Mouse (Mus musculus): ENCODE measurements around the gene Armh3. TPM values are rescaled to one million over a fixed set of nuclear protein-coding genes. Genes with fewer than 3 reads are reported as not detected.
A peak's percentile ranks its signal among the peaks of the same experiment; 100 is the strongest.

Gene Armh3
- polyA plus RNA-seq, 1 experiment, result 17.1 TPM

GRCm38 (mm10) chr19:45937530-45937929 is 60.8 kb downstream of the Armh3 start:
- Histone ChIP-seq H3K36me3 (ENCODE audit: control insufficient read depth, insufficient read depth, low read length, poor library complexity, severe bottlenecking) (peaks cover 12% of the 10 kb centered on the region), H3K4me3 (ENCODE audit: low read depth, low read length) (no peak overlapping the region), H3K27ac (ENCODE audit: insufficient read depth, low read length) (no peak overlapping the region)

GRCm38 (mm10) chr19:45927236-45927635 is 71.1 kb downstream of the Armh3 start:
- H3K4me3 ChIP-seq (ENCODE audit: low read depth, low read length), result no peak overlapping the region
- TF ChIP-seq CTCF (IDR thresholded peaks at IDR 0.05; ENCODE audit: low read depth, low read length) (no peak), POLR2A (IDR thresholded peaks at IDR 0.05; ENCODE audit: insufficient read depth, low read length) (no peak), EP300 (IDR thresholded peaks at IDR 0.05; ENCODE audit: insufficient read depth, low read depth, low read length) (no peak)
- peaks cover 4% of the 10 kb centered on the region for H3K36me3 ChIP-seq (ENCODE audit: control insufficient read depth, insufficient read depth, low read length, poor library complexity, severe bottlenecking)
- no peaks in the 10 kb centered on the region for H3K27me3 ChIP-seq (ENCODE audit: control insufficient read depth, insufficient read depth, low read length, poor library complexity, severe bottlenecking)
- H3K4me1 ChIP-seq (ENCODE audit: control insufficient read depth, insufficient read depth, low read length), result no peaks in the 10 kb centered on the region
- H3K9ac ChIP-seq (ENCODE audit: low read depth, poor library complexity, severe bottlenecking), result no peak overlapping the region
- no peaks in the 10 kb centered on the region for H3K9me3 ChIP-seq (replicated peaks; ENCODE audit: control insufficient read depth, insufficient read depth, low read length, poor library complexity, severe bottlenecking)
- no peak overlapping the region for H3K27ac ChIP-seq (ENCODE audit: insufficient read depth, low read length)

More at GRCm38 (mm10) chr19:45937530-45937929, 60.8 kb downstream of the Armh3 start:
- TF ChIP-seq EP300 (IDR thresholded peaks at IDR 0.05; ENCODE audit: insufficient read depth, low read depth, low read length) (0 out of 2 replicates have a peak, but pooled peaks have one; percentile 17), POLR2A (IDR thresholded peaks at IDR 0.05; ENCODE audit: insufficient read depth, low read length) (no peak)
- Histone ChIP-seq H3K4me1 (ENCODE audit: control insufficient read depth, insufficient read depth, low read length) (no peaks in the 10 kb centered on the region), H3K9ac (ENCODE audit: low read depth, poor library complexity, severe bottlenecking) (no peak overlapping the region), H3K27me3 (ENCODE audit: control insufficient read depth, insufficient read depth, low read length, poor library complexity, severe bottlenecking) (no peaks in the 10 kb centered on the region), H3K9me3 (replicated peaks; ENCODE audit: control insufficient read depth, insufficient read depth, low read length, poor library complexity, severe bottlenecking) (no peaks in the 10 kb centered on the region)

- Histone ChIP-seq H3K27me3 (ENCODE audit: control insufficient read depth, insufficient read depth, low read length, poor library complexity, severe bottlenecking) (no peaks in the 10 kb centered on the region), H3K4me3 (ENCODE audit: low read depth, low read length) (no peak overlapping the region), H3K9ac (ENCODE audit: low read depth, poor library complexity, severe bottlenecking) (no peak overlapping the region), H3K27ac (ENCODE audit: insufficient read depth, low read length) (no peak overlapping the region), H3K9me3 (replicated peaks; ENCODE audit: control insufficient read depth, insufficient read depth, low read length, poor library complexity, severe bottlenecking) (no peaks in the 10 kb centered on the region), H3K36me3 (ENCODE audit: control insufficient read depth, insufficient read depth, low read length, poor library complexity, severe bottlenecking) (peaks cover 3% of the 10 kb centered on the region), H3K4me1 (ENCODE audit: control insufficient read depth, insufficient read depth, low read length) (no peaks in the 10 kb centered on the region)
- TF ChIP-seq EP300 (IDR thresholded peaks at IDR 0.05; ENCODE audit: insufficient read depth, low read depth, low read length) (no peak), CTCF (IDR thresholded peaks at IDR 0.05; ENCODE audit: low read depth, low read length) (no peak), POLR2A (IDR thresholded peaks at IDR 0.05; ENCODE audit: insufficient read depth, low read length) (no peak)
Measured at GRCm38 (mm10) chr19:45926342-45926741, 71.9 kb downstream of the Armh3 start.

- H3K27ac ChIP-seq (ENCODE audit: insufficient read depth, low read length), result no peak overlapping the region
- H3K27me3 ChIP-seq (ENCODE audit: control insufficient read depth, insufficient read depth, low read length, poor library complexity, severe bottlenecking), result no peaks in the 10 kb centered on the region
- no peak overlapping the region for H3K4me3 ChIP-seq (ENCODE audit: low read depth, low read length)
- peaks cover 9% of the 10 kb centered on the region; the same call in 1 of the 2 replicates for H3K36me3 ChIP-seq (ENCODE audit: control insufficient read depth, insufficient read depth, low read length, poor library complexity, severe bottlenecking)
- no peak overlapping the region for H3K9ac ChIP-seq (ENCODE audit: low read depth, poor library complexity, severe bottlenecking)
- H3K9me3 ChIP-seq (replicated peaks; ENCODE audit: control insufficient read depth, insufficient read depth, low read length, poor library complexity, severe bottlenecking), result no peaks in the 10 kb centered on the region
- no peaks in the 10 kb centered on the region for H3K4me1 ChIP-seq (ENCODE audit: control insufficient read depth, insufficient read depth, low read length)
- TF ChIP-seq POLR2A (IDR thresholded peaks at IDR 0.05; ENCODE audit: insufficient read depth, low read length), result no peak
- TF ChIP-seq EP300 (IDR thresholded peaks at IDR 0.05; ENCODE audit: insufficient read depth, low read depth, low read length), result no peak
- no peak for TF ChIP-seq CTCF (IDR thresholded peaks at IDR 0.05; ENCODE audit: low read depth, low read length)
Measured at GRCm38 (mm10) chr19:45920299-45921090, 77.8 kb downstream of the Armh3 start.

- Histone ChIP-seq H3K27ac (ENCODE audit: insufficient read depth, low read length) (no peak overlapping the region), H3K4me3 (ENCODE audit: low read depth, low read length) (no peak overlapping the region), H3K27me3 (ENCODE audit: control insufficient read depth, insufficient read depth, low read length, poor library complexity, severe bottlenecking) (no peaks in the 10 kb centered on the region), H3K4me1 (ENCODE audit: control insufficient read depth, insufficient read depth, low read length) (no peaks in the 10 kb centered on the region), H3K36me3 (ENCODE audit: control insufficient read depth, insufficient read depth, low read length, poor library complexity, severe bottlenecking) (peaks cover 11% of the 10 kb centered on the region; the same call in 1 of the 2 replicates), H3K9me3 (replicated peaks; ENCODE audit: control insufficient read depth, insufficient read depth, low read length, poor library complexity, severe bottlenecking) (no peaks in the 10 kb centered on the region), H3K9ac (ENCODE audit: low read depth, poor library complexity, severe bottlenecking) (no peak overlapping the region)
- TF ChIP-seq CTCF (IDR thresholded peaks at IDR 0.05; ENCODE audit: low read depth, low read length), result no peak
- TF ChIP-seq POLR2A (IDR thresholded peaks at IDR 0.05; ENCODE audit: insufficient read depth, low read length), result no peak
- TF ChIP-seq EP300 (IDR thresholded peaks at IDR 0.05; ENCODE audit: insufficient read depth, low read depth, low read length), result no peak
Measured at GRCm38 (mm10) chr19:45918406-45918805, 79.9 kb downstream of the Armh3 start.

- no peaks in the 10 kb centered on the region for H3K4me1 ChIP-seq (ENCODE audit: control insufficient read depth, insufficient read depth, low read length)
- H3K36me3 ChIP-seq (ENCODE audit: control insufficient read depth, insufficient read depth, low read length, poor library complexity, severe bottlenecking), result peaks cover 11% of the 10 kb centered on the region; the same call in 1 of the 2 replicates
- H3K27ac ChIP-seq (ENCODE audit: insufficient read depth, low read length), result no peak overlapping the region
- no peak overlapping the region for H3K4me3 ChIP-seq (ENCODE audit: low read depth, low read length)
- H3K9me3 ChIP-seq (replicated peaks; ENCODE audit: control insufficient read depth, insufficient read depth, low read length, poor library complexity, severe bottlenecking), result no peaks in the 10 kb centered on the region
- no peak overlapping the region for H3K9ac ChIP-seq (ENCODE audit: low read depth, poor library complexity, severe bottlenecking)
- H3K27me3 ChIP-seq (ENCODE audit: control insufficient read depth, insufficient read depth, low read length, poor library complexity, severe bottlenecking), result no peaks in the 10 kb centered on the region
- TF ChIP-seq CTCF (IDR thresholded peaks at IDR 0.05; ENCODE audit: low read depth, low read length), result no peak
- TF ChIP-seq EP300 (IDR thresholded peaks at IDR 0.05; ENCODE audit: insufficient read depth, low read depth, low read length), result no peak
- no peak for TF ChIP-seq POLR2A (IDR thresholded peaks at IDR 0.05; ENCODE audit: insufficient read depth, low read length)
Measured at GRCm38 (mm10) chr19:45917856-45918255, 80.4 kb downstream of the Armh3 start.

All from ES-Bruce4 (cell line).